Mouse (Mus musculus) retina, postnatal 1 day (tissue): ENCODE data around the gene Raet1e.
"Not testable (repeated sequence)": the region's sequence is repeated elsewhere in the genome, so short reads cannot be mapped to it uniquely, and the experiment has no call there.

Experiments used
- DNase-seq: peaks from one replicate; pipeline ENCODE4 v3.0.0-alpha.2; 2012

Raet1e gene

GRCm38 (mm10) chr10:22158310-22158999, at the start of gene Raet1e, which contains the start of gene H60b:
Raet1e (plus strand) TSS chr10:22158569.
H60b (plus strand) TSS chr10:22158586.
- peak; percentile 79 for DNase-seq

DNA sequence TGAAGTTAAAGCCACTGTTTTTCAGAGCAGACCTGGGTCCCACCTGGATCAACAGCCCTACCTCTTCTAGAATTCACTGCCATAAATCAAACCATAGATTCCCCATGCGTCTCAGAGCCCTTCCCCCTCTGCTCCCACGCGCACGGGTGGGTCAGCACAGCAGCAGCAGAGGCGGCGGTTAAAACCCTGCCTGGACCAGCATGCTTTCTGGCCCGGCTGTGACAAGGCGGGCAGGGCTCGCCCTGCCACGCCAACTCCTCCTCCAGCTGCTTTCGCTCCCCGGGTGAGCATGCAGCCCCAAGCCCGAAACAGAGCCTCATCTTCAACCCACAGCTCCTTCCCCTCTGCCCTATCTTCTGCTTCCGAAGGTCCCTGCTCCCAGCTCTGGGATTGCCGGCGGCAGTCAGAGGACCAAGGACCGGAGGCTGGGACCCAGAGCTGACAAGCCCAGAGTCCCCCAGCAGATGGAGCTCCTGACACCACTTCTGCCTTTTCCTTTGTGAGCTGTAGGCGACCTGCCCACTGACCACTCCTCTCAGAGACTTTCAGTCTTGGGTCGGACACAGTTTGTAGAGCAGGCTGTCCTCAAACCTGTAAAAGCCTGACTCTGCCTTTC, 17.6 kb upstream of the Raet1e start:
- DNase-seq: peak; percentile 87

DNA sequence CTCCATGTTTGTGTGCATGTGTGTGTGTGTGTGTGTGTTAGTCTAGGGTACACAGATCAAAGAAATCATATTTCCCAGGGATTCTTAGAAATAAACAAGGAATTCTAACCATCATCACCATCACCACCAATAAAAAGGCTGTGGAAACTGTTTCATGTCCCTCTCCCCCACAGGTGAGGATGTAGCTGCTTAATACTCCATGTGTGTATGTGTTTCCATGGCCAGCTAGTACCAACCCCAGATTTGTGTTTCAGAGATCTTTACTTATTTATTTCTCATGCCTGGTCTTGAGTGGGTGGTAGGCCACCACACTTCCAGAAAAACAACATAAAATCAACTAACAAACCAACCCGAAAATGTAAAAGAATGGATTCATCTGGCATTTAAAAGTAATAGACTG, 16.2 kb upstream of the Raet1e start:
- peak; percentile 63 for DNase-seq

GRCm38 (mm10) chr10:22142926-22143325, 15.4 kb upstream of the Raet1e start:
- DNase-seq: no peak

DNA sequence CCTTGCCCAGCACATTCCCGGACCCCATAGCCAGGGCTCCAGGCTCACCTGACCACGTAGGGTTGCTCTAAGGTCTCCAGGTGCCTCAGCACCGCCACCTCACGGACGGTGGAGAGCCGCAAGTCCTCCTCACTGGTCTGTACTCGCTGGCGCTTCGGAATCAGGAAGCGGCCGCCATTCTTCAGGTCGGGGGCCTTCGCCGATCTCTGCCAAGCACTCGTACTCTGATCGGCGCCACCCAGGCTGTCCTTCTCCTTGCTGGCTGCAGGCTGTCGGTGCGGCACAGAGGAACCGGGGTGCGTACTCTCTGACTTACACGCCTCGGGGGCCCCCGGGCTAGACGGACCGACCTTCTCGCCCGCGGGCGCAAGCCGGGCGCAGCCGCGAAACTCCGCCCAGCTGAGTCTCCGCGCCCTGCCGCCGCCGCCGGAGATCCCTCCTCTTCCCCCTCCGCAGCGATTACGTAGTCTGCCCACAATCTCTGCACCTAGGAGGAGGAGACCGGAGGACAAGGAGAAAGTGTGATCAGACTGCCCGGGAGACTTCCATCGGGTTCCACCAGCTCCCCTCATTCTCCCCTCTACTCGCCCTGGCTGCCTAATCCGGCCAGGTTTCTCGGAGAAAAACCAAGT, 9.8 kb upstream of the Raet1e start:
- peak; percentile 80 for DNase-seq

DNA sequence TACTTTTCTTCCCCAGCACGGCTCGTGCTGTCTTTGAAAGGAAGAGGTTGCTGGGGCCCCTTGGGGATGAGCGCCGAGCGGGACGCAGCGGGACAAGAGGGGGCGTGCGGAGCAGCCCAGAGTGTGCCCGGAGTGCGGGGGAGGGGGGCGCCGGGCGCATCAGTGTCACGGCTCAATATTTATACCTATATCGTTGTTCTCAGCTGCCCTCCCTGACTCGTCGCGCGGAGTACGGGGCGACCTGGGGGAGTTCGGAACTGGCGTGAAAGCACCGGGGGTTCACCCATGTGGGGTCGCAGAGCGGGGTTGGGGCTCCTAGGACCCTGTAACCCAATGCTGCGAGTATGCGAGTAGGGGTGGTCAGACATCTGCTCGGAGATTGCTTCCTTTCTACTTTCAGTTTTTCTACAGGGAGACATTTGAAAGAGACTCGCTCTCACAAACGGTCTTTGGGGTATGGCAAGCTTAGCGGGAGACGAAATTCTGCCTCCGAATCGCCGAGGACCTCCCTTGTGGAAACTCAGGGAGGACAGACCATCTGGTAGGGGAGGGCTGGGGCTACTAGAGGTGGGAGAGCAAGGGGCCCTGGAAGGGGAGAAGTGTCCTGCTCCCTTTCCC, 9.2 kb upstream of the Raet1e start, which contains the start of gene E030030I06Rik:
Gene E030030I06Rik (minus strand): TSS at position 198 of the 618 bp plus-strand sequence.
- DNase-seq: peak; percentile 61

- DNase-seq: peak; percentile 39
These were observed 8.5 kb upstream of the Raet1e start for GRCm38 (mm10) chr10:22149691-22150465.

GRCm38 (mm10) chr10:22150593-22150992, 7.8 kb upstream of the Raet1e start:
- DNase-seq: peak; percentile 53

GRCm38 (mm10) chr10:22151056-22151862, 7.1 kb upstream of the Raet1e start:
- peak; percentile 52 for DNase-seq

DNA sequence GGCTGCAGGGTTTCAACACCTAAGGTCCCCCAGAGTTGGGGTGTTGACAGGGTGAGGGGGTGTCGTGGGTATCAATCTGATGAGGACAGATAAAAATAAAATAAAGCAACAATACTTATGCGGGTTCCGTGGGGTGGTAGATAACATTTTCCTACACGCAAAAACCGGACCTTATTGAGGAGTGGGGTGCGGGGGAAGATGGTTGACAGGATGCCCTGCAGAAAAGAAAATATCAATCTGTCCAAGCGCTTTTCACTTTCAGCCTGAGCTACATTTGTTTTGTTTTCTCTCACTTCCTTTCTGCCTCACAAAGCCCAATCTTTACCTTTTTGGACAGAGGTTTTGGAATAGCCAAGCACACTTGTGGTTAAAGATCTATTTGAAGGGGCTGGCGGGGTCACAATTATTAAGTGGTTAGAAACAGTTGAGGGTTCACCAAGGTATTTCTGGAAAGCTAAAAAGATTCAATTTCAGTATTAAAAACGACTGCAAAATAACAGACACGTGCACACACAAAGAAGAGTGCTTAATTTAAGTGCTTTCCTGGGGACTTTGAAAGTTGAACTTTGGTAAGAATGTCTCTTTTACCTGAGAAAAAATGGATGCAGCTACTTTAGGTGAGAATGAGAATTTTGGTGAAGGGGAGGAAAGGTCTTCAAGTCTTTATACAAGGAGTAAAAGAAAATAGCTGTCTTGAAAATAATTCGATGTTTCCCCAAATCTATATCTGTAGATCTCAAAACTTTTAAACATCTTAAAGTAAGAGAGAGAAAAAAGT, 6.3 kb upstream of the Raet1e start:
- DNase-seq: peak; percentile 32

GRCm38 (mm10) chr10:22153147-22153690, 5.2 kb upstream of the Raet1e start:
- not testable (repeated sequence) for DNase-seq

DNA sequence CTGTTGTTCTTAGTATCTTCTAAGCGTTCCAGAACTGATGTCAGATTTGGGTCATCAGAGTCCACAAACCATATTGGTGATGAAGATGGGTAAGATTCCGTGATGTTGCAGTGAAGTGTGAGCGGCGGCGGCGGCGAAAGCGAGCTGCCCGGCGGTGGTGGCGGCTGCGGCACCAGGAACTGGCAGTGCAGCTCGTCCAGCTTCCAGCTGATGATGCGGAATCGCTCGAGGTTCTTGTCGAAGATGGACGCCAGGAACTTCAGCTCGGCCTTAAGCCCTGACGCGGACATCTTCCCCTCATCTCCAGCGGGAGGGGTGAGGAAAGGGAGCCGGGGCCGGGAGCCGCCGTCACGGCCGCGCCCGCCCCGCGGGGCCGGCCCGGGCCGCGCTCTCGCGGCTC, 4.2 kb upstream of the Raet1e start:
- peak; percentile 51 for DNase-seq

DNA sequence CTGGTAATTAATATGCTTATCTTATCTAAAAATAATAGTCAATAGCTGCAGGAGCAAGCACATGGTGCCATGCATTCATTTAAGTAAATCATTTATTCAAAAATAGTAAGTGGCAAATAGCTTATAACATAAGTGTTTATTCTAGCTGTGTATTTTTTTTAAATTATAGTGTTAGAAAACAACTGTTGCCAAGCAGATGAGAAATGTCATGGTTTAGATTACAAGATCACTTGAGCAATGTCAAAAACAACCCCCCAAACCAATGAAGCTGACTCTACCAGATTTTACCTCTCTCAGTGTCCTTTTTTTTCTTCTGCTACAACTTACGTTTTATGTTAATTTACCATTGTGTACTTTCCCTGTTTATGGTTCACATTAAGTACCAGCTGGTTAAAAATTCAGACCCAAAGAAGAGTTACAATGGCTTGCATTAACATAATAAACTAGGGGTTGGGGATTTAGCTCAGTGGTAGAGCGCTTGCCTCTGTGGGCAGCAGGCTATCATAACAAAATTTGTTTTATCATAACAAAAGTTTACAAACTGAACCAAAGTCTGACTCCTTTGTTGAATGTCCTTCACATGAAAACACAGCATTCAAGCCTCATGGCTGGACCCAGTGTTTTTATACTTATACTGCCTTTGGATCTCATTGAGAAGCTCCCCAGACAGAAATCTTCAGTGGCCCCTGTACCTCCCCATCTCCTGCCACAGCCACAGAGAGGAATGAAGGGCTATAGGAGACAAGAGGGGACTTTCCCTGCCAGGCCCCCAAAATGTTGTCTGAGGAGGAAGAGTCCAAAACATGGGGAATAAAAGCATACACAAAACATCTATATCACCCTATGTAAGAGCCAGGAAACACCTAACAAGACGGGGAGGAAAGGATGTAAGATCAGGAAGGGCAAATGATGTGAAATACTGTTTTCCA, 3.2 kb upstream of the Raet1e start:
- DNase-seq: no peak

DNA sequence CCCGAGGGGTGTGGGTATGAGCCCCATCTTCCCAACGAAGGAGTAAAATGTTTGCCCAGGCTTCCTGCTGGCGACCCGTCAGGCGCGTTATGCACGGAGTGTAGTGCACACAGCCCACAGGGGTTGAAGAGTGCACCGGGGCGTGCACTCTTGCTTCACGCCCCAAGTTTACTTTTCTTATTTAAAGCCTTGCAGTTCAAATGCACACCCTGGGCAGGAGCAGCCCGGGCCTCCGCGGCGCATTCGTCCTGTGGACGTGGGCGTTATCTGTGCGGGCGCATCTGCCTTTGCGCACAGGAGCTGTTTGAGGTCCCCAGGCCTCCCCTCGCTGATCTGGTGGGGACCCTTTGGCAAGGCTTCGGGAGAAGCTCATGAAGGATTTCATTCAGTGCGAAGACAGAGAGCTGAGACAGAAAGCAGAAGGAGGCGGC, 777 bp downstream of the Raet1e start:
- DNase-seq: peak; percentile 35

- no peak for DNase-seq
These were observed 1.3 kb downstream of the Raet1e start for GRCm38 (mm10) chr10:22159581-22160140.

DNA sequence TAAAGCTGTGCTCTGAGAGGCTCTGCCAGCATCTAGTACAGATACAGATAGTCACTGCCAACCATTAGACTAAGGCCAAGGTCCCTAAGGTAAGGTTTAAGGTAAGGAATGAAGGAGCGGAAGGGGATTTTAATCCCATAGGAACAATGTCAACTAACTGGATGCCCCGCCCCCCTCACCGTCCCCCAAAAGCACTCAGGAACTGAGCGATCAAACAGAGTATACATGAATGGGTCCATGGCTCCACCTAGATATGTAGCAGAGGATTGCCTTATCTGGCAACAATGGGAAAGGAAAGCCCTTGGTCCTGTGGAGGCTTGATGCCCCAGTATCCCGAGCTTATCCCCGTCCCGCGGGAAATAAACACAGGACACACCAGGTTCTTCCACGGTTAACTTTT, 4.9 kb downstream of the Raet1e start:
- not testable (repeated sequence) for DNase-seq

DNA sequence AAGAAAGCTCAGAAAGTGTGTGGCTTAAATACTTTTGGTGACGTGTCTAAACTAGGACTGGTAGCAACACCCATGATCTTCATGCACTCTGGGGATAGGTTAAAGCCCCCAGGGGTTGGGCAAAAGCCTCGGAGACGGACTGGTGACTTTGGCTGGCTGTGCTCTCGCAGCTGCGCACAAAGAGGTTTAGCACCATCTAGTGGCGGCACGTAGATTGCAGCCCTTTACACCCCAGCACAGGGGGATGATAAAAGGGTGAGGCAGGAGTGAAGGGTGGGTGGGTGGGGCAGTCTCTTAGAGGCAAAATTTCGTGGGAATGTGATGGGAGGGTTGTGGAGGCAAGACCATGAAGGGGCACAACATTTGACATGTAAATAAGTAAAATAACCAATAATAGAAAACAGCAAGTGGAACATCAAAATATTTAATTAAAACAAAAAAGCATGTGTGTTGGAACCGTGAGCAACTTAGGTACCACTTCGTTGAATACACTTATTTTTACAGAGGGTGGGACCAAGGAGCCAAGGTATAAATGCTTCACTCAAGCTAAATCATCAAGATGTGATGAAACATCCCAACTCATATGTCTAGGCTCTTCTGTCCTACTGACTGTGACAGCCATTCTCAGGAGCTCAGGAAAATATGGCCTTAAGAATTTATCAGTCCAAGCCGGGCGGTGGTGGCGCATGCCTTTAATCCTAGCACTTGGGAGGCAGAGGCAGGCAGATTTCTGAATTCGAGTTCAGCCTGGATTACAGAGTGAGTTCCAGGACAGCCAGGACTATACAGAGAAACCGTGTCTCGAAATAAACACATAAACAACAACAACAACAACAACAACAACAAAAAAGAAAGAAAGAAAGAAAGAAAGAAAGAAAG, 5.6 kb downstream of the Raet1e start:
- DNase-seq: peak; percentile 71
